Mouse (Mus musculus): ENCODE data around the gene Ttc25. TPM values are rescaled to one million over a fixed set of nuclear protein-coding genes. Genes with fewer than 3 reads are reported as not detected.

Ttc25 gene
- polyA plus RNA-seq, 1 experiment from 2014 or later: 2.2 TPM

DNA sequence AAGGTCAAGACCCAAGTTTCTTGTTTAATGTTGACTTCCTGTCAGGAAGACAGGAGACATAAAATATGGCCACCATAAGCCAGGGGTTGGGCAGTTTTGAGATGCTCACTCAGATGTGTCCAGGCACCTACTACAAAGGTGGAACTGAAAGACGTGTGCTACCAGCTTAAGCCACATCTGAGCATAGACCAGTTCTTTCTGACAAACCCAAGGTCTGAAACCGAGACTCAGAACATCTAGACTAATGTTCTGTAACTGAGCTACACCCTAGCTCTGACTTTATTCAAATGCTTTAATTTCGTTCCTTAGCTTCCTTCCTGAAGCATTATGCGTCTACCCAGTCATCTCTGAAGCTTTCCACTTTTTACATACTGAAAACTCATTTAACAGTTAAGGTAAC is 52.7 kb downstream of the Ttc25 start:
- Histone ChIP-seq H3K36me3 (ENCODE audit: control insufficient read depth, insufficient read depth, low read length) (peaks cover 56% of the 10 kb centered on the region), H3K4me1 (ENCODE audit: control insufficient read depth, insufficient read depth, low read length) (no peaks in the 10 kb centered on the region), H3K4me2 (ENCODE audit: low read depth, low read length) (no peak overlapping the region), H3K4me3 (ENCODE audit: low read depth, low read length) (no peak overlapping the region), H3K27ac (ENCODE audit: low read depth, low read length) (no peak overlapping the region), H3K9me3 (ENCODE audit: control insufficient read depth, low read length) (no peaks in the 10 kb centered on the region), H3K27me3 (ENCODE audit: control insufficient read depth, insufficient read depth, low read length) (no peaks in the 10 kb centered on the region), H3K9ac (replicated peaks; ENCODE audit: low read depth, low read length) (no peak overlapping the region)
- WGBS: 94% methylated on average over 4 of the region's 4 CpGs
- ATAC-seq (ENCODE audit: low read depth): no peak

- no peak for ATAC-seq (ENCODE audit: low read depth)
- Histone ChIP-seq H3K27ac (ENCODE audit: low read depth, low read length) (no peak overlapping the region), H3K36me3 (ENCODE audit: control insufficient read depth, insufficient read depth, low read length) (peaks cover 30% of the 10 kb centered on the region), H3K4me3 (ENCODE audit: low read depth, low read length) (no peak overlapping the region), H3K27me3 (ENCODE audit: control insufficient read depth, insufficient read depth, low read length) (no peaks in the 10 kb centered on the region), H3K4me1 (ENCODE audit: control insufficient read depth, insufficient read depth, low read length) (peaks cover 8% of the 10 kb centered on the region; the same call in 1 of the 2 replicates), H3K9ac (replicated peaks; ENCODE audit: low read depth, low read length) (no peak overlapping the region), H3K4me2 (ENCODE audit: low read depth, low read length) (no peak overlapping the region), H3K9me3 (ENCODE audit: control insufficient read depth, low read length) (no peaks in the 10 kb centered on the region)
- 98% methylated on average over 3 of the region's 3 CpGs for WGBS
Measured at GRCm38 (mm10) chr11:100601372-100601771, 56.0 kb downstream of the Ttc25 start.

DNA sequence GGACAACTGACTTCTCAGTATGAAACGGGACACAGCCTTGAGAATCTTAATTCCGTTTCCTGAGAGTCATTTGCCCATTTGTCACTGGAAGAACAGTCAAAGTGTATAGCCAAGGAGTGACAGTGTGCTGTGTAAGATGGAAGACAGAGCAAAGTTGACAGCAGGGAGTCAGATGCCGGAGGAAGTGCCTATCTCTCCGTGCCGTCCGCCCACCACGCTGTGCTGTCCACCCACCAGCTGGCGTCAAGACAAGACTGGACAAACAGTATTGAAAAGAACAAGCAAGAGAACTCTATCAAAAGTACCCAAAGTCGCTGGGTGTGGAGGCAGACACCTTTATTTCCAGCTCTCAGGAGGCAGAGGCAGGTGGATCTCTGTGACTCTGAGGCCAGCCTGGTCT is 57.7 kb downstream of the Ttc25 start:
- no peaks in the 10 kb centered on the region for H3K27me3 ChIP-seq (ENCODE audit: control insufficient read depth, insufficient read depth, low read length)
- ATAC-seq (ENCODE audit: low read depth): no peak
- H3K27ac ChIP-seq (ENCODE audit: low read depth, low read length): no peak overlapping the region
- H3K36me3 ChIP-seq (ENCODE audit: control insufficient read depth, insufficient read depth, low read length): peaks cover 12% of the 10 kb centered on the region
- H3K4me2 ChIP-seq (ENCODE audit: low read depth, low read length): no peak overlapping the region
- no peaks in the 10 kb centered on the region for H3K9me3 ChIP-seq (ENCODE audit: control insufficient read depth, low read length)
- H3K9ac ChIP-seq (replicated peaks; ENCODE audit: low read depth, low read length): no peak overlapping the region
- peaks cover 8% of the 10 kb centered on the region; the same call in 1 of the 2 replicates for H3K4me1 ChIP-seq (ENCODE audit: control insufficient read depth, insufficient read depth, low read length)
- 87% methylated on average over 9 of the region's 9 CpGs for WGBS
- H3K4me3 ChIP-seq (ENCODE audit: low read depth, low read length): no peak overlapping the region

GRCm38 (mm10) chr11:100603813-100604212 is 58.4 kb downstream of the Ttc25 start:
- H3K27me3 ChIP-seq (ENCODE audit: control insufficient read depth, insufficient read depth, low read length): no peaks in the 10 kb centered on the region
- WGBS: 76% methylated on average over 8 of the region's 8 CpGs
- H3K9me3 ChIP-seq (ENCODE audit: control insufficient read depth, low read length): no peaks in the 10 kb centered on the region
- no peak overlapping the region for H3K4me3 ChIP-seq (ENCODE audit: low read depth, low read length)
- no peak overlapping the region for H3K9ac ChIP-seq (replicated peaks; ENCODE audit: low read depth, low read length)
- peaks cover 8% of the 10 kb centered on the region; the same call in 1 of the 2 replicates for H3K4me1 ChIP-seq (ENCODE audit: control insufficient read depth, insufficient read depth, low read length)
- H3K36me3 ChIP-seq (ENCODE audit: control insufficient read depth, insufficient read depth, low read length): peaks cover 8% of the 10 kb centered on the region; the same call in 1 of the 2 replicates
- ATAC-seq (ENCODE audit: low read depth): no peak
- no peak overlapping the region for H3K27ac ChIP-seq (ENCODE audit: low read depth, low read length)
- no peak overlapping the region for H3K4me2 ChIP-seq (ENCODE audit: low read depth, low read length)

DNA sequence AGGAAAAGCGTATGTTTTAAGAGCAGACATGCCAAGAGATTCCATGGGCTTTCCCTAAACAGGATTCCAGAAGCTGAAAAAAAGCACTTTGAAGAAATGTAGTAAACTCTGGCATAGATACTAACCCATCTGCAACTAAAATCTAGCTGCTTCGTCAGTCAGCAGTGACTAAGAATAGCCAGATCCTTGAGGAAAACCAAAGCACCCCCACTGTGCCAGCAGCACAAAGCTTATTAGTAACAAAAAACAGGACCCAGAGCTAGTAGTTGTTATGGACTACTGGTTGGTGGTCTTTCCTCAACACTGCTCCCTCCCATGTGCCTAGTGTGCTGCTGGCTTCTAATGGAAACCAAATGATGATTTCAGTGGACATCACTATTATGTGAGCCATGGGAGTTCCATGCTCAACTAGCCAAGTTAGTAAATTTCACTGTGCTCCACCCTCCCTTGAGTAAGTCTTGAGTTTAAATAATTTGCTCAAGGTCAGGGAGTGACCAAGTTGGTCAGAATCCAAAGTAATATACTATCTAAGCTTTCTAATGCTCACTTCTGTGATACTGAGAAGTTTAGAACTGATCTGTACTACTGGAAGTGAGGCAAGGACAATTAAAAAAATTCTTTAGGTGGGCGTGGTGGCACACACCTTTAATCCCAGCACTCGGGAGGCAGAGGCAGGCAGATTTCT is 59.1 kb downstream of the Ttc25 start:
- H3K27me3 ChIP-seq (ENCODE audit: control insufficient read depth, insufficient read depth, low read length): no peaks in the 10 kb centered on the region
- H3K27ac ChIP-seq (ENCODE audit: low read depth, low read length): no peak overlapping the region
- 81% methylated on average over 4 of the region's 4 CpGs for WGBS
- H3K36me3 ChIP-seq (ENCODE audit: control insufficient read depth, insufficient read depth, low read length): peaks cover 2% of the 10 kb centered on the region; the same call in 1 of the 2 replicates
- no peak overlapping the region for H3K4me2 ChIP-seq (ENCODE audit: low read depth, low read length)
- no peak overlapping the region for H3K9ac ChIP-seq (replicated peaks; ENCODE audit: low read depth, low read length)
- no peaks in the 10 kb centered on the region for H3K9me3 ChIP-seq (ENCODE audit: control insufficient read depth, low read length)
- H3K4me1 ChIP-seq (ENCODE audit: control insufficient read depth, insufficient read depth, low read length): peaks cover 8% of the 10 kb centered on the region; the same call in 1 of the 2 replicates
- no peak overlapping the region for H3K4me3 ChIP-seq (ENCODE audit: low read depth, low read length)
- no peak for ATAC-seq (ENCODE audit: low read depth)

DNA sequence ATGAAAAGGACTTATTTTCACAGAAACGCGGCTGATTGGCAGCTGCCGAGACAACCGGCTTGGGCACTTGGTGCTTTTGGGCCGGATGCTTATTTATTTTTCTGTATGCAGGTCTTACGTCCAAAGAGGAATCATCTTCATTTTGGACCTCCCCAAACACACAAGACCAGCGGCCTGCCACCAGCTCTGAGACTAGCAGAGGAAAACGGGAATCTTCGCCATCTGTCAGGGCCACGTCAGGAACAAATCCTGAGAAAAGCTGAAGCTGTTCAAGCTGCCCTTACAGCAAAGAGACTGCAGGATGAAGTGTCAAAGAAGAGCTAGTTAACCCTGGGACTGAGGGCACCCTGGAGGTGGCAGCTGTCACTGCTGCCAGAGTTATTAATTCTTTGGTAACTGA is 60.0 kb downstream of the Ttc25 start:
- Histone ChIP-seq H3K36me3 (ENCODE audit: control insufficient read depth, insufficient read depth, low read length) (no peaks in the 10 kb centered on the region; the same call in 1 of the 2 replicates), H3K4me2 (ENCODE audit: low read depth, low read length) (no peak overlapping the region), H3K27me3 (ENCODE audit: control insufficient read depth, insufficient read depth, low read length) (no peaks in the 10 kb centered on the region), H3K4me1 (ENCODE audit: control insufficient read depth, insufficient read depth, low read length) (peaks cover 8% of the 10 kb centered on the region), H3K27ac (ENCODE audit: low read depth, low read length) (no peak overlapping the region), H3K9me3 (ENCODE audit: control insufficient read depth, low read length) (no peaks in the 10 kb centered on the region), H3K9ac (replicated peaks; ENCODE audit: low read depth, low read length) (no peak overlapping the region), H3K4me3 (ENCODE audit: low read depth, low read length) (no peak overlapping the region)
- ATAC-seq (ENCODE audit: low read depth): no peak
- 85% methylated on average over 10 of the region's 10 CpGs for WGBS

DNA sequence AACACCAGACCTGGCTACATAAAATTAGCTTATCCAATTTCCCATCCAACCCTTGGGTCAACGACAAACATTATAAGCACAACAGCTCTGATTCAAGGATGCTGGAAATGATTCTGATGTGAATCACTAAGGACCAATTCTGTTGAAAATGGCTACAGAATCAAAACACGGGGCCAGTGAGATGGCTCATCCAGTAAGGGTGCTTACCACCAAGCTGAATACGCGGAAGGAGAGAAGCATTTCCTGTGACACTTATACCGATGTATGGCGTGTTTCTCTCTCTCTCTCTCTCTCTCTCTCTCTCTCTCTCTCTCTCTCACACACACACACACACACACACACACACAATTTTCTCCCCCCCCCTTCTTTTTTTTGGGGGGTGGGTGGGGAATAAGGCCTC is 61.7 kb downstream of the Ttc25 start:
- 94% methylated on average over 6 of the region's 6 CpGs for WGBS
- H3K4me2 ChIP-seq (ENCODE audit: low read depth, low read length): no peak overlapping the region
- no peak overlapping the region for H3K9ac ChIP-seq (replicated peaks; ENCODE audit: low read depth, low read length)
- no peaks in the 10 kb centered on the region for H3K27me3 ChIP-seq (ENCODE audit: control insufficient read depth, insufficient read depth, low read length)
- no peak overlapping the region for H3K27ac ChIP-seq (ENCODE audit: low read depth, low read length)
- H3K4me1 ChIP-seq (ENCODE audit: control insufficient read depth, insufficient read depth, low read length): peaks cover 8% of the 10 kb centered on the region
- ATAC-seq (ENCODE audit: low read depth): no peak
- no peaks in the 10 kb centered on the region for H3K36me3 ChIP-seq (ENCODE audit: control insufficient read depth, insufficient read depth, low read length)
- H3K9me3 ChIP-seq (ENCODE audit: control insufficient read depth, low read length): no peaks in the 10 kb centered on the region
- no peak overlapping the region for H3K4me3 ChIP-seq (ENCODE audit: low read depth, low read length)

GRCm38 (mm10) chr11:100608796-100609195 is 63.4 kb downstream of the Ttc25 start:
- no peak for ATAC-seq (ENCODE audit: low read depth)
- WGBS: 85% methylated on average over 4 of the region's 4 CpGs
- H3K27ac ChIP-seq (ENCODE audit: low read depth, low read length): no peak overlapping the region

GRCm38 (mm10) chr11:100609355-100609996 is 64.1 kb downstream of the Ttc25 start:
- H3K9me3 ChIP-seq (ENCODE audit: control insufficient read depth, low read length): no peaks in the 10 kb centered on the region
- 88% methylated on average over 5 of the region's 5 CpGs for WGBS
- H3K9ac ChIP-seq (replicated peaks; ENCODE audit: low read depth, low read length): no peak overlapping the region
- no peak overlapping the region for H3K27ac ChIP-seq (ENCODE audit: low read depth, low read length)
- H3K36me3 ChIP-seq (ENCODE audit: control insufficient read depth, insufficient read depth, low read length): no peaks in the 10 kb centered on the region
- peaks cover 3% of the 10 kb centered on the region for H3K4me1 ChIP-seq (ENCODE audit: control insufficient read depth, insufficient read depth, low read length)
- ATAC-seq (ENCODE audit: low read depth): no peak
- H3K4me2 ChIP-seq (ENCODE audit: low read depth, low read length): no peak overlapping the region
- H3K4me3 ChIP-seq (ENCODE audit: low read depth, low read length): no peak overlapping the region
- H3K27me3 ChIP-seq (ENCODE audit: control insufficient read depth, insufficient read depth, low read length): no peaks in the 10 kb centered on the region

More at GRCm38 (mm10) chr11:100608796-100609195, 63.4 kb downstream of the Ttc25 start:
- no peak overlapping the region for H3K9ac ChIP-seq (replicated peaks; ENCODE audit: low read depth, low read length)
- no peaks in the 10 kb centered on the region for H3K36me3 ChIP-seq (ENCODE audit: control insufficient read depth, insufficient read depth, low read length)
- no peak overlapping the region for H3K4me2 ChIP-seq (ENCODE audit: low read depth, low read length)
- no peaks in the 10 kb centered on the region for H3K27me3 ChIP-seq (ENCODE audit: control insufficient read depth, insufficient read depth, low read length)
- H3K4me1 ChIP-seq (ENCODE audit: control insufficient read depth, insufficient read depth, low read length): peaks cover 8% of the 10 kb centered on the region
- H3K9me3 ChIP-seq (ENCODE audit: control insufficient read depth, low read length): no peaks in the 10 kb centered on the region
- H3K4me3 ChIP-seq (ENCODE audit: low read depth, low read length): no peak overlapping the region

Measured in neural tube, embryonic 14.5 days (tissue).